Mouse (Mus musculus): ENCODE data around the gene Mrps33.

DNA sequence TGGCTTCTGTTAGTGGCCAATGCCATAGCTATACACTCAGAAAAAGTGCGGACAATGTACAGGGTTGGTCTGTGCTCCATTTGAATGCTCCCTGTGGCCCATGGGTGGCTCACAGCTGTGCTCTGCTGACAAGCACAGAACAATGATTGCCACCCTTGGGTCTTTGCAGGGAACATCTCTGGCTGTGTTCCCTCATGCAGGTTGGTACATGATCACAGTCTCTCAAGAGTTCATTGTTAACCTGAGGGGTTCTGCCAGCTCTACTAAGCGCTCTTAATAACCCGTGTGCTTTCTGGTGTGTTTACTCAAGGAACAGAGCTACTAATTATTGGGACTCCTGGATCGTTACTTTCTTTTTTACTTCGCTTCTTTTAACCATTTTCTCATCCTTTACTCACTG, 24.8 kb downstream of the Mrps33 start:
- TF ChIP-seq ZC3H11A (IDR thresholded peaks at IDR 0.05; ENCODE audit: borderline replicate concordance, low read depth, low read length) = no peak
- no peak for TF ChIP-seq ZNF384 (IDR thresholded peaks at IDR 0.05; ENCODE audit: low read depth, low read length)
- no peak for TF ChIP-seq MAFK (IDR thresholded peaks at IDR 0.05; ENCODE audit: insufficient read depth, low read depth, low read length)
- no peak for TF ChIP-seq CHD2 (IDR thresholded peaks at IDR 0.05; ENCODE audit: low read depth, low read length)
- TF ChIP-seq HCFC1 (IDR thresholded peaks at IDR 0.05; ENCODE audit: borderline replicate concordance, insufficient read depth, low read length) = no peak

Data from ES-E14 (cell line).